Mouse (Mus musculus): Measurements from ENCODE around the gene Cers3. TPM values are rescaled to one million over a fixed set of nuclear protein-coding genes. Genes with fewer than 3 reads are reported as not detected.

Cers3 gene
- total and polyA plus RNA-seq, 3 experiments, result 0.13 to 0.23 (median 0.19) TPM

DNA sequence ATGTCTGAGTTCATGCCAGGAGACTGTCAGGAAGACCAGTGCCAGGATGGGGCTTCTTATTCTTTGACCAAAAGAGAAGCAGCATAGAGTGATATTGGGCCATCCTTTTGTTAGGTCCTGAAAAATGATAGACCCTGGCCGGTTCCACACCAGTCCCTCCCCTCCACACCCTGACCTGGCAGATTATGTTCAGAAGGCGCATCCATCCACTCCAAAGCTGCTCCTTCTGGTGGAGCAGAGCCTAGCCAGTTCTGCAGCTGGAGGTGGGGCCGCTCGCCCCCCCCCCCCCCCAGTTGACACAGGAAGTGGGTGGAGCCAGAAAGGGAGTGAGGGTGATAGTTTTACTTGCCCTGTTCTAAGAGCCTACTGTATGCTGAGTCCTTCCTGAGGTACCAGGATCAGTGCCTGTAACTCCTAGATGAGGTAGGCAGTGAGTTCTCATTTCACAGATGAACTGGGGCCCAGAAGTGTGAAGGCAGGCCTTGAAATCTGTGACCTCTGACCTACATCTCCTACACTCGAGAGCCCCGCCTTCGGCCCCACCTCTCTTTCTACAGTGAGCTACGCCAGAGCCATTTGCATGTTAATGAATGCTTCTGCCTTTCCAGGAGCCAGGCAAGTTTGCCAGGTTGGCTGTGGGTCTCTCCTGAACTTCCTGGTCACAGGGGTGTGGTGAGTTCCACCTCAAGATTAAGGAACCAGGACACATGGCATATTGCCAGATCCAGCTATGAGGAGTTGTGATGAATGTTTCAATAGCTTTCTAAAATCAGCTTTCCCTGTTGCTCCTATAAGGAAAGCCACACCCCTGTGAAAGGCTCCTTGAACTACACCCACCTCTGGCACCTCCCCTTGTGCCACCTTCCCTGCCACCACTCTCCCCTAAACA is 46.8 kb downstream of the Cers3 start:
- H3K27me3 ChIP-seq (replicated peaks), result no peaks in the 10 kb centered on the region
- TF ChIP-seq UBTF (IDR thresholded peaks at IDR 0.05; ENCODE audit: low read depth, low read length) (no peak), ZKSCAN1 (IDR thresholded peaks at IDR 0.05; ENCODE audit: borderline replicate concordance, low read depth, low read length) (no peak), SIN3A (IDR thresholded peaks at IDR 0.05; ENCODE audit: low read length) (no peak), MAFK (IDR thresholded peaks at IDR 0.05; ENCODE audit: insufficient replicate concordance, low read length) (no peak), USF2 (conservative IDR thresholded peaks at IDR 0.05; ENCODE audit: low read depth, low read length) (no peak), POLR2A (IDR thresholded peaks at IDR 0.05; ENCODE audit: low read depth, low read length) (no peak), ZNF384 (IDR thresholded peaks at IDR 0.05; ENCODE audit: low read depth, low read length) (no peak), MYC (IDR thresholded peaks at IDR 0.05; ENCODE audit: low read depth, low read length) (no peak)
- in situ Hi-C loops (cut with MboI; ENCODE audit: low pct_ligation_motif_present, low pct_unique_long_range_greater_than_20kb, low sequenced_read_pairs), result no loop called here
- no peak overlapping the region for H3K9ac ChIP-seq (ENCODE audit: insufficient read depth, low read depth)
- H3K36me3 ChIP-seq (replicated peaks in 1 of 2; ENCODE audit: control insufficient read depth in 1 of 2, insufficient read depth in 1 of 2, low read length in 1 of 2), result no peaks in the 10 kb centered on the region
- dilution Hi-C loops (cut with MboI; ENCODE audit: extremely low pct_ligation_motif_present, extremely low pct_unique_long_range_greater_than_20kb, low sequenced_read_pairs), result no loop called here
- H3K27ac ChIP-seq (ENCODE audit: insufficient read depth, low read depth), result no peak overlapping the region
- peaks cover 4 to 13% of the 10 kb centered on the region in 2 experiments; a peak in 2 of 4 replicates for H3K4me1 ChIP-seq (ENCODE audit: control insufficient read depth in 1 of 2, insufficient read depth in 2 of 2)
- H3K4me3 ChIP-seq (replicated peaks in 1 of 3; ENCODE audit: low read depth in 2 of 3, low read length in 2 of 3, poor library complexity in 1 of 3), result no peak overlapping the region
- DNase-seq (ENCODE audit: extremely low read depth), result peak; percentile 10
- no peak overlapping the region for H3K4me2 ChIP-seq (ENCODE audit: insufficient read depth, low read depth, poor library complexity, severe bottlenecking)
- no peaks in the 10 kb centered on the region for H3K9me3 ChIP-seq (replicated peaks; ENCODE audit: low read length)
- H3K79me2 ChIP-seq (replicated peaks; ENCODE audit: control insufficient read depth, extremely low read depth, insufficient read depth, poor library complexity, severe bottlenecking), result no peaks in the 10 kb centered on the region

- Histone ChIP-seq H3K9ac (ENCODE audit: insufficient read depth, low read depth) (no peak overlapping the region), H3K36me3 (replicated peaks in 1 of 2; ENCODE audit: control insufficient read depth in 1 of 2, insufficient read depth in 1 of 2, low read length in 1 of 2) (no peaks in the 10 kb centered on the region), H3K4me1 (ENCODE audit: control insufficient read depth in 1 of 2, insufficient read depth in 2 of 2) (peaks cover 4 to 13% of the 10 kb centered on the region in 2 experiments; a peak in 2 of 4 replicates), H3K9me3 (replicated peaks; ENCODE audit: low read length) (no peaks in the 10 kb centered on the region), H3K4me3 (replicated peaks in 1 of 3; ENCODE audit: low read depth in 2 of 3, low read length in 2 of 3, poor library complexity in 1 of 3) (no peak overlapping the region), H3K27ac (ENCODE audit: insufficient read depth, low read depth) (no peak overlapping the region), H3K4me2 (ENCODE audit: insufficient read depth, low read depth, poor library complexity, severe bottlenecking) (no peak overlapping the region), H3K79me2 (replicated peaks; ENCODE audit: control insufficient read depth, extremely low read depth, insufficient read depth, poor library complexity, severe bottlenecking) (no peaks in the 10 kb centered on the region), H3K27me3 (replicated peaks) (no peaks in the 10 kb centered on the region)
- no peak for DNase-seq (ENCODE audit: extremely low read depth)
- TF ChIP-seq KAT2A (IDR thresholded peaks at IDR 0.05; ENCODE audit: insufficient replicate concordance, low read length) (no peak), USF1 (IDR thresholded peaks at IDR 0.05; ENCODE audit: low read depth, low read length) (no peak), UBTF (IDR thresholded peaks at IDR 0.05; ENCODE audit: low read depth, low read length) (no peak), CTCF (conservative IDR thresholded peaks at IDR 0.05 in 1 of 2, IDR thresholded peaks at IDR 0.05 in 1 of 2; ENCODE audit: low read depth in 2 of 2, low read length in 2 of 2) (no peak), TBP (conservative IDR thresholded peaks at IDR 0.05; ENCODE audit: low read depth, low read length) (no peak), SIN3A (IDR thresholded peaks at IDR 0.05; ENCODE audit: low read length) (no peak), RCOR1 (conservative IDR thresholded peaks at IDR 0.05; ENCODE audit: low read depth, low read length) (no peak), CHD1 (IDR thresholded peaks at IDR 0.05; ENCODE audit: low read depth, low read length) (no peak), TCF12 (IDR thresholded peaks at IDR 0.05; ENCODE audit: low read depth, low read length) (no peak), JUN (IDR thresholded peaks at IDR 0.05; ENCODE audit: insufficient read depth, low read depth, low read length) (no peak), BHLHE40 (IDR thresholded peaks at IDR 0.05; ENCODE audit: low read depth, low read length) (no peak), EP300 (IDR thresholded peaks at IDR 0.05; ENCODE audit: low read length) (no peak), ZMIZ1 (IDR thresholded peaks at IDR 0.05; ENCODE audit: low read depth, low read length) (no peak), MEF2A (IDR thresholded peaks at IDR 0.05; ENCODE audit: borderline replicate concordance, low read depth, low read length) (no peak), ZNF384 (IDR thresholded peaks at IDR 0.05; ENCODE audit: low read depth, low read length) (no peak), NELFE (IDR thresholded peaks at IDR 0.05; ENCODE audit: low read depth, low read length) (no peak), MAZ (IDR thresholded peaks at IDR 0.05; ENCODE audit: low read depth, low read length) (no peak)
- dilution Hi-C loops (cut with MboI; ENCODE audit: extremely low pct_ligation_motif_present, extremely low pct_unique_long_range_greater_than_20kb, low sequenced_read_pairs), result no loop called here
- in situ Hi-C loops (cut with MboI; ENCODE audit: low pct_ligation_motif_present, low pct_unique_long_range_greater_than_20kb, low sequenced_read_pairs), result no loop called here
Observed at GRCm38 (mm10) chr7:66791022-66791421, 47.7 kb downstream of the Cers3 start.
